Mouse (Mus musculus) brown adipose tissue, adult 24 weeks (tissue): ENCODE data around the gene Atp10b. TPM values are rescaled to one million over a fixed set of nuclear protein-coding genes. Genes with fewer than 3 reads are reported as not detected.

ENCODE experiments used
- H3K27ac ChIP-seq: fragments of 200-500 bp; replicated peaks from 2 replicates; pipeline ENCODE4 v1.5.1; 2012; ENCODE audit warnings: low read depth, mild to moderate bottlenecking, low read length
- H3K4me1 ChIP-seq: fragments of 200-500 bp; 2 replicates; pipeline ENCODE4 v1.6.1; 2012; ENCODE audit warnings: low read length, mixed read lengths; ENCODE audit not compliant: control insufficient read depth, insufficient read depth, insufficient read length
- H3K4me3 ChIP-seq: fragments of 200-500 bp; 2 replicates; pipeline ENCODE4 v1.5.1; 2012; ENCODE audit warnings: low read depth, mild to moderate bottlenecking, low read length, moderate library complexity; ENCODE audit not compliant: insufficient read depth
- polyA plus RNA-seq: library from polyadenylated mRNA; stranded (reverse); fragments of >200 nt; gene quantifications from 2 replicates; pipeline ENCODE4 v1.2.4, GENCODE M21; 2012; ENCODE audit not compliant: missing spikeins, insufficient read depth, insufficient read length

Gene Atp10b
- polyA plus RNA-seq, 1 experiment = not detected

- no peaks in the 10 kb centered on the region for H3K4me1 ChIP-seq
- H3K27ac ChIP-seq = no peak overlapping the region
- H3K4me3 ChIP-seq = no peak overlapping the region
These were observed 103.4 kb downstream of the Atp10b start for GRCm38 (mm10) chr11:43253034-43253433.

- no peak overlapping the region for H3K27ac ChIP-seq
- no peaks in the 10 kb centered on the region for H3K4me1 ChIP-seq
- H3K4me3 ChIP-seq = no peak overlapping the region
These were observed 105.6 kb downstream of the Atp10b start for GRCm38 (mm10) chr11:43255262-43255661.

GRCm38 (mm10) chr11:43257291-43257690 is 107.6 kb downstream of the Atp10b start:
- no peak overlapping the region for H3K4me3 ChIP-seq
- no peak overlapping the region for H3K27ac ChIP-seq
- H3K4me1 ChIP-seq = no peaks in the 10 kb centered on the region

GRCm38 (mm10) chr11:43257781-43258180 is 108.1 kb downstream of the Atp10b start:
- Histone ChIP-seq H3K4me3 (no peak overlapping the region), H3K27ac (no peak overlapping the region), H3K4me1 (no peaks in the 10 kb centered on the region)

- Histone ChIP-seq H3K4me3 (no peak overlapping the region), H3K27ac (no peak overlapping the region), H3K4me1 (no peaks in the 10 kb centered on the region)
These were observed 114.0 kb downstream of the Atp10b start for GRCm38 (mm10) chr11:43263548-43264218.

GRCm38 (mm10) chr11:43267505-43267904 is 117.8 kb downstream of the Atp10b start:
- no peak overlapping the region for H3K27ac ChIP-seq
- H3K4me1 ChIP-seq = no peaks in the 10 kb centered on the region
- no peak overlapping the region for H3K4me3 ChIP-seq

GRCm38 (mm10) chr11:43269503-43270255 is 120.0 kb downstream of the Atp10b start:
- no peaks in the 10 kb centered on the region for H3K4me1 ChIP-seq
- H3K27ac ChIP-seq = no peak overlapping the region
- no peak overlapping the region for H3K4me3 ChIP-seq

- no peak overlapping the region for H3K4me3 ChIP-seq
- no peaks in the 10 kb centered on the region for H3K4me1 ChIP-seq
These were observed 120.7 kb downstream of the Atp10b start for GRCm38 (mm10) chr11:43270256-43270806.

GRCm38 (mm10) chr11:43273896-43274295 is 124.2 kb downstream of the Atp10b start:
- no peak overlapping the region for H3K27ac ChIP-seq
- H3K4me1 ChIP-seq = no peaks in the 10 kb centered on the region
- H3K4me3 ChIP-seq = no peak overlapping the region

More at GRCm38 (mm10) chr11:43270256-43270806, 120.7 kb downstream of the Atp10b start:
- no peak overlapping the region for H3K27ac ChIP-seq

- Histone ChIP-seq H3K4me1 (no peaks in the 10 kb centered on the region), H3K27ac (no peak overlapping the region), H3K4me3 (no peak overlapping the region)
These were observed 147.9 kb downstream of the Atp10b start for GRCm38 (mm10) chr11:43297584-43297983.

GRCm38 (mm10) chr11:43311000-43311399 is 161.3 kb downstream of the Atp10b start:
- no peak overlapping the region for H3K27ac ChIP-seq
- no peaks in the 10 kb centered on the region for H3K4me1 ChIP-seq
- H3K4me3 ChIP-seq = no peak overlapping the region

Other genes starting within 250 kb of the Atp10b start
- not detected in 2 replicates for gene Gm9972, start 114.1 kb upstream of the Atp10b start, polyA plus RNA-seq